11 mouse cellular contexts compared by ENCODE assay signal in genomic region chr1:74374980-74375379, GRCm38 (mm10). TPM values are rescaled to one million over a fixed set of nuclear protein-coding genes. Genes with fewer than 3 reads are reported as not detected.
DNase-seq lines count a peak whose midpoint lies in the region; ATAC-seq lines count a peak whose summit lies in the region.
"Had no signal": no experiment of that assay in that cellular context is flagged by ENCODE, and none has a peak within 500 bp of the region (broad histone marks: within the 10 kb centered on the region; RNA-seq: fewer than 3 reads in every experiment).

TSS of gene Slc11a1 (plus strand) at chr1:74375195.

- H3K9ac ChIP-seq in forebrain, embryonic 13.5 days, result no peak within 1 kb of the TSS
- H3K9ac ChIP-seq: intestine, embryonic 15.5 days had no signal

- DNase-seq in adrenal gland, adult 2 months, result no peak
- no peak for DNase-seq in adrenal gland, adult 18-20 months (ENCODE audit: low spot score in 2 of 2)
- peak; percentile 60 to 63 for DNase-seq in lung, adult 18-20 months
- no peak for DNase-seq in lung, postnatal 10 days
- no peak for DNase-seq in large intestine, adult 2 months (ENCODE audit: low read depth, low spot score)
- no peak for DNase-seq in thymus, postnatal 0 days (ENCODE audit: low spot score)

- no peak within 1 kb of the TSS for H3K27ac ChIP-seq in forebrain, embryonic 13.5 days
- H3K27ac ChIP-seq: intestine, embryonic 15.5 days had no signal

- H3K27me3 ChIP-seq in forebrain, embryonic 13.5 days, result no peaks in the 10 kb centered on the region
- H3K27me3 ChIP-seq: intestine, embryonic 15.5 days; Patski had no signal

- no peaks in the 10 kb centered on the region for H3K4me1 ChIP-seq in forebrain, embryonic 13.5 days
- H3K4me1 ChIP-seq: intestine, embryonic 15.5 days had no signal

- 73% methylated on average over 8 of the region's 8 CpGs for WGBS in large intestine, adult 2 months
- WGBS in forebrain, embryonic 13.5 days, result 74% methylated on average over 8 of the region's 8 CpGs

- no peaks in the 10 kb centered on the region for H3K36me3 ChIP-seq in forebrain, embryonic 13.5 days (ENCODE audit: poor library complexity, severe bottlenecking)
- H3K36me3 ChIP-seq: intestine, embryonic 15.5 days had no signal

- no peak within 1 kb of the TSS for H3K4me3 ChIP-seq in forebrain, embryonic 13.5 days
- H3K4me3 ChIP-seq: intestine, embryonic 15.5 days had no signal

- H3K9me3 ChIP-seq in forebrain, embryonic 13.5 days (replicated peaks), result no peaks in the 10 kb centered on the region
- H3K9me3 ChIP-seq: intestine, embryonic 15.5 days had no signal

- no peak within 1 kb of the TSS for H3K4me2 ChIP-seq in forebrain, embryonic 13.5 days
- H3K4me2 ChIP-seq: heart, embryonic 11.5 days; intestine, embryonic 15.5 days had no signal

- peak; percentile 88 for ATAC-seq in megakaryocyte, adult 5-6 weeks (ENCODE audit: poor library complexity, severe bottlenecking)
- ATAC-seq in forebrain, embryonic 13.5 days, result no peak
- ATAC-seq: intestine, embryonic 15.5 days; Patski had no signal

RNA-seq across cellular contexts. Expression of gene Slc11a1, which starts in this region (rescaled TPM):
- 10 to 100 TPM; 13.1 to 16.3 TPM for total RNA-seq in adrenal gland, adult 2 months (2021)
- polyA plus RNA-seq in adrenal gland, adult 2 months (2012; rRNA removed), result 39.4 and 50.7 TPM in 2 replicates
- total RNA-seq in adrenal gland, adult 18-20 months (2021), result 10 to 100 TPM in 1 of 2 experiments, 1 to 10 TPM in 1; 9.5 to 20.5 TPM
- 16.0 and 20.0 TPM in 2 replicates for polyA plus RNA-seq in large intestine, adult 2 months (2012; rRNA removed)
- 54.7 and 60.8 TPM in 2 replicates for total RNA-seq in megakaryocyte, adult 5-6 weeks (2015)
- total RNA-seq in megakaryocyte, adult 5-6 weeks (2017), result 46.2 and 48.1 TPM in 2 replicates
- 5.6 and 6.1 TPM in 2 replicates for polyA plus RNA-seq in thymus, postnatal 0 days (2015; fragmentation: Nextera tagmentation; extraction: Ambion mirVana)
- 1.1 and 1.9 TPM in 2 replicates for polyA plus RNA-seq in forebrain, embryonic 13.5 days (2015; fragmentation: Nextera tagmentation; extraction: Ambion mirVana)

Comparison
In these comparisons a context has a peak if more than half of its experiments do, and no peak if none do; other contexts are left out.
1. DNase-seq: peak in lung, adult 18-20 months (2 of 2); none in adrenal gland, adult 2 months (single experiment), adrenal gland, adult 18-20 months (0 of 2), lung, postnatal 10 days (single experiment), large intestine, adult 2 months (single experiment) and thymus, postnatal 0 days (single experiment).